Mouse (Mus musculus): ENCODE results near the gene Dnajc21. TPM values are rescaled to one million over a fixed set of nuclear protein-coding genes. Genes with fewer than 3 reads are reported as not detected.

Dnajc21 gene
- total and polyA plus RNA-seq, 3 experiments, result 12.8 to 53.4 (median 36.0) TPM

DNA sequence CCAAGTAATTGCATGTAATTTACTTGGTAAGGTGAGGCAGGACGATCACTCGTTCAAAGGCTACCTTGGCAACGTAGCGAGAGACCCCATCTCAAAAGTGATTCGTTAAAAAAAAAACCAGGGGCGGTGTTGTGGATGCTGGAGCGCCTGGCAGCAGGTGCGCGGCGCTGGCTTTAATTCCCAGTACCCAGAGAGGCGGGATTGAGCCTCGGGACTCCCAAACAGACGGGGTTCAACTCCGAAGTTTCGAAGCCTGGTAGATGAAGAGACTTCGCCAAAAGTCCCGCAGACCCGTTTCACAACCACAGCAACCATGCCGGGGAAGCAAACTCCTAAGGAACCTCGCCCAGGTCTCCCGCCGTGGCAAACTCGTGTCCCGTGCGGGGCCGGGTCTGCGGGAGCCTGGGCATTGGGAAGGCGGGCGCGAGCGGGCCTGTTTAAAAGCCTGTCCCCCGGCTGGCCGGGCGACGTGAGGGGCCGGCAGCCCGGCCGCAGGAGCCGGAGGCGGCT, 620 bp downstream of the Dnajc21 start:
- Histone ChIP-seq H3K9me3 (replicated peaks) (no peaks in the 10 kb centered on the region), H3K4me1 (ENCODE audit: insufficient read depth, low read depth, low read length) (peaks cover 25% of the 10 kb centered on the region), H3K4me3 (ENCODE audit: low read depth, low read length) (peak overlapping the region; percentile 80), H3K27me3 (ENCODE audit: insufficient read depth, low read length) (no peaks in the 10 kb centered on the region), H3K36me3 (replicated peaks) (peaks cover 25% of the 10 kb centered on the region)
- ATAC-seq (ENCODE audit: extremely low read depth, insufficient number of reproducible peaks, low FRiP score, poor library complexity, severe bottlenecking), result no peak
- TF ChIP-seq CTCF (IDR thresholded peaks at IDR 0.05; ENCODE audit: low read depth, low read length) (no peak), POLR2AphosphoS5 (IDR thresholded peaks at IDR 0.05; ENCODE audit: insufficient replicate concordance, low read depth, low read length) (no peak), TAL1 (conservative IDR thresholded peaks at IDR 0.05; ENCODE audit: low read depth, low read length) (no peak), GATA1 (IDR thresholded peaks at IDR 0.05; ENCODE audit: borderline replicate concordance, low read length) (no peak), GATA2 (IDR thresholded peaks at IDR 0.05; ENCODE audit: borderline replicate concordance, low read depth, low read length) (no peak)
- no peak for DNase-seq (ENCODE audit: low spot score)

DNA sequence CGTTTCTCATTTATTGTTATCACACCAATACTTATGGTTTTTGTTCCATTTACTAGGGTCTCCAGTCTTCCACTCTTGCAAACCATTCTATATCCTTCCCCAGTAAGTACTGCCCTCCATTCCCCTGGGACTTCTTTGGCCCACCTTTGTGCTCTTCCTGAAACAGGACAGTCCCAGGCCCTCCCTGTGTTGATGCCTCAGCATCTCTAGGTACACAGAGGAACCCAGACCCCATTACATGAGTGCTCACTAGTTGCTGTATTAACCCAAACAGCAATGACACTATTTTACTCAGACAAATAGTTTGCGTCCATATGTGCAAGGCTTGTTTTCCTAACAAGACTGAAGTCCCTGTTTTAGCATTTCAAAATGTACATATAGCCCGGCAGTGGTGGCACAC, 1.6 kb downstream of the Dnajc21 start:
- Histone ChIP-seq H3K27me3 (ENCODE audit: insufficient read depth, low read length) (no peaks in the 10 kb centered on the region), H3K36me3 (replicated peaks) (peaks cover 28% of the 10 kb centered on the region), H3K9me3 (replicated peaks) (no peaks in the 10 kb centered on the region), H3K4me3 (ENCODE audit: low read depth, low read length) (no peak overlapping the region), H3K4me1 (ENCODE audit: insufficient read depth, low read depth, low read length) (peaks cover 25% of the 10 kb centered on the region)
- TF ChIP-seq GATA2 (IDR thresholded peaks at IDR 0.05; ENCODE audit: borderline replicate concordance, low read depth, low read length), result no peak
- no peak for TF ChIP-seq TAL1 (conservative IDR thresholded peaks at IDR 0.05; ENCODE audit: low read depth, low read length)
- no peak for TF ChIP-seq GATA1 (IDR thresholded peaks at IDR 0.05; ENCODE audit: borderline replicate concordance, low read length)
- TF ChIP-seq POLR2AphosphoS5 (IDR thresholded peaks at IDR 0.05; ENCODE audit: insufficient replicate concordance, low read depth, low read length), result no peak
- TF ChIP-seq CTCF (IDR thresholded peaks at IDR 0.05; ENCODE audit: low read depth, low read length), result no peak
- ATAC-seq (ENCODE audit: extremely low read depth, insufficient number of reproducible peaks, low FRiP score, poor library complexity, severe bottlenecking) (no peak), DNase-seq (ENCODE audit: low spot score) (no peak)

DNA sequence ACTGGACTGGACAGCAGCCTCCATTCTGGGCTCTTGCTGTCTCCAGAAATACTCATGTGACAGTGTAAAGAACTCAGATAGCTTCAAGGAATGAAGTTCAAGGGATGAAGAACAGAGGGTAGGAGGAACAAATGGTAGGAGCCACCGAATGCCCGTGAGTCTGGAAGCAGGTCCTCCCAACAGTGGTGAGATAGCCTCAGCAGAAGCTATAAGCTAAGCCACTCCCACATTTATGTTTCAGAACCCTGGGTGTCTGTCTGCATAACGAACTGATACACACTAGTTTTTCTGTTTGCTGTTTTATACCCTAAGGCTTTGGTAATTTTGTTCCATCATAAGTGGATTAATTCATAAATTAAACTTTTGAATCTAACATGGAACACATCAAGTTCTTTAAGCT, 5.6 kb downstream of the Dnajc21 start:
- ATAC-seq (ENCODE audit: extremely low read depth, insufficient number of reproducible peaks, low FRiP score, poor library complexity, severe bottlenecking) (no peak), DNase-seq (ENCODE audit: low spot score) (no peak)
- Histone ChIP-seq H3K4me3 (ENCODE audit: low read depth, low read length) (no peak overlapping the region), H3K36me3 (replicated peaks) (peaks cover 62% of the 10 kb centered on the region), H3K4me1 (ENCODE audit: insufficient read depth, low read depth, low read length) (peaks cover 15% of the 10 kb centered on the region), H3K27me3 (ENCODE audit: insufficient read depth, low read length) (no peaks in the 10 kb centered on the region), H3K9me3 (replicated peaks) (no peaks in the 10 kb centered on the region)
- TF ChIP-seq POLR2AphosphoS5 (IDR thresholded peaks at IDR 0.05; ENCODE audit: insufficient replicate concordance, low read depth, low read length) (no peak), GATA2 (IDR thresholded peaks at IDR 0.05; ENCODE audit: borderline replicate concordance, low read depth, low read length) (no peak), GATA1 (IDR thresholded peaks at IDR 0.05; ENCODE audit: borderline replicate concordance, low read length) (no peak)

DNA sequence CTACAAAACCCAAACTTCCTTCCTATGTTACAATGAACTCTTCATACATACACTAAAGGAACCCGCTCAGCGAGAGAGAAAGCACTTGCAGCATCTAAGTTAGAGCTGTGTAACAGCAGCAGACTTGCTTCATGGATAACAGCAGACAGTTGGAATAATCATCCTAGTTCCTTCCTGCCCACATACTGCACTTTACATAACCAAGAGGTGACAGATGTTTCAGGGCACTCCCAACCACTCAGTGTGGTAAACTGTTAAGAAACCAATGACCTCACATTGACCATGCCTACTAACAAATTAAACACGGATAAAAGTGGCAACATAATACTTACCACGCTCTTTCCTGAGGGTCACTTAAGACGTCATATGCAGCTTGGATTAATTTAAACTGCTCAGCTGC, 6.8 kb downstream of the Dnajc21 start:
- Histone ChIP-seq H3K4me3 (ENCODE audit: low read depth, low read length) (no peak overlapping the region), H3K36me3 (replicated peaks) (peaks cover 69% of the 10 kb centered on the region), H3K9me3 (replicated peaks) (no peaks in the 10 kb centered on the region), H3K27me3 (ENCODE audit: insufficient read depth, low read length) (no peaks in the 10 kb centered on the region), H3K4me1 (ENCODE audit: insufficient read depth, low read depth, low read length) (peaks cover 7% of the 10 kb centered on the region)
- no peak for ATAC-seq (ENCODE audit: extremely low read depth, insufficient number of reproducible peaks, low FRiP score, poor library complexity, severe bottlenecking)
- no peak for DNase-seq (ENCODE audit: low spot score)
- no peak for TF ChIP-seq TAL1 (conservative IDR thresholded peaks at IDR 0.05; ENCODE audit: low read depth, low read length)
- TF ChIP-seq CTCF (IDR thresholded peaks at IDR 0.05; ENCODE audit: low read depth, low read length), result no peak
- TF ChIP-seq POLR2AphosphoS5 (IDR thresholded peaks at IDR 0.05; ENCODE audit: insufficient replicate concordance, low read depth, low read length), result no peak
- no peak for TF ChIP-seq GATA2 (IDR thresholded peaks at IDR 0.05; ENCODE audit: borderline replicate concordance, low read depth, low read length)
- TF ChIP-seq GATA1 (IDR thresholded peaks at IDR 0.05; ENCODE audit: borderline replicate concordance, low read length), result no peak

DNA sequence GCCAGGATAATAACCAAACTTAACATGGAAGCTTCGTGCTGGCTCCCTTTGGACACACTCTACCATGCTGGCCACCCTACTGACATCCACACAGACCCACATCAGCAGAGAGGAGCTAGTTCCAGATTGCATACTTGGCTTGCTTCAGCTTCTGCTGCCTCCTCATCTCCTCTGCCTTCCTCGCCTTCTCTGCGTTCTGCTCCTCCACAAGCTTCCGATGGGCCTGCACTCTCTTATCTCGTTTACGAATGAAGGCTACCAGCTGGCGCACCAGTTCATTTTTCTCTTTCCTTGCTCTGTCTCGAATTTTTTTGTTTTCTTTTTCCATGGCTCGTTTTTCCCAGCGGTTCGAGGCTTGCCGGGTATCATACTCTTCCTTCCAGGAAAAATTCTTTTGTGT, 9.3 kb downstream of the Dnajc21 start:
- no peaks in the 10 kb centered on the region for H3K4me1 ChIP-seq (ENCODE audit: insufficient read depth, low read depth, low read length)
- H3K36me3 ChIP-seq (replicated peaks), result peaks cover 72% of the 10 kb centered on the region
- TF ChIP-seq GATA1 (IDR thresholded peaks at IDR 0.05; ENCODE audit: borderline replicate concordance, low read length) (no peak), POLR2AphosphoS5 (IDR thresholded peaks at IDR 0.05; ENCODE audit: insufficient replicate concordance, low read depth, low read length) (no peak), TAL1 (conservative IDR thresholded peaks at IDR 0.05; ENCODE audit: low read depth, low read length) (no peak), CTCF (IDR thresholded peaks at IDR 0.05; ENCODE audit: low read depth, low read length) (no peak), GATA2 (IDR thresholded peaks at IDR 0.05; ENCODE audit: borderline replicate concordance, low read depth, low read length) (no peak)
- no peaks in the 10 kb centered on the region for H3K9me3 ChIP-seq (replicated peaks)
- ATAC-seq (ENCODE audit: extremely low read depth, insufficient number of reproducible peaks, low FRiP score, poor library complexity, severe bottlenecking), result no peak
- no peak for DNase-seq (ENCODE audit: low spot score)
- H3K27me3 ChIP-seq (ENCODE audit: insufficient read depth, low read length), result no peaks in the 10 kb centered on the region
- H3K4me3 ChIP-seq (ENCODE audit: low read depth, low read length), result no peak overlapping the region

DNA sequence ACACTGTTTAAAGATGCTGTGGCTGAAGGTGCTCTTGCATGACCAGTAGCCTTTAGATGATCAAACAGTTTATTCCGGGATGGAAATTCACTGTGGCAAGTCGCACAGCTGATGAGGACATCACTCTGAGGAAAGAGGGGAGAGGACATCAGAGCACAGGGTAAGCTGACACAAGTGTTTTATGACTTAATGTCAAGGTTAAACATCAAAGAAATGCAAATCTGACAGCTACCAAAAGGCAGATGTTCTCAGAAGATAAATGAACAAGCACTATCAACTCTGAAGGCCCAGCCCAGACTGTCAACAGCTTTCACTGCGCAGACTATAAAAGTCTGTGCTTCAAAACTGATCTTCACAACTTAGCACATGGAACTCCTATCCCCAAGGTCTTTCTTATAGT, 23.2 kb downstream of the Dnajc21 start:
- Histone ChIP-seq H3K4me3 (ENCODE audit: low read depth, low read length) (no peak overlapping the region), H3K9me3 (replicated peaks) (no peaks in the 10 kb centered on the region), H3K36me3 (replicated peaks) (peaks cover 67% of the 10 kb centered on the region), H3K27me3 (ENCODE audit: insufficient read depth, low read length) (no peaks in the 10 kb centered on the region), H3K4me1 (ENCODE audit: insufficient read depth, low read depth, low read length) (peaks cover 6% of the 10 kb centered on the region; the same call in 1 of the 2 replicates)
- no peak for TF ChIP-seq TAL1 (conservative IDR thresholded peaks at IDR 0.05; ENCODE audit: low read depth, low read length)
- no peak for TF ChIP-seq GATA2 (IDR thresholded peaks at IDR 0.05; ENCODE audit: borderline replicate concordance, low read depth, low read length)
- no peak for TF ChIP-seq POLR2AphosphoS5 (IDR thresholded peaks at IDR 0.05; ENCODE audit: insufficient replicate concordance, low read depth, low read length)
- TF ChIP-seq CTCF (IDR thresholded peaks at IDR 0.05; ENCODE audit: low read depth, low read length), result no peak
- TF ChIP-seq GATA1 (IDR thresholded peaks at IDR 0.05; ENCODE audit: borderline replicate concordance, low read length), result no peak
- DNase-seq (ENCODE audit: low spot score) (no peak), ATAC-seq (ENCODE audit: extremely low read depth, insufficient number of reproducible peaks, low FRiP score, poor library complexity, severe bottlenecking) (peak; percentile 60)

All from G1E (cell line).